Mouse (Mus musculus): ENCODE data around the gene Nhsl1.

- no peak for TF ChIP-seq USF1 (IDR thresholded peaks at IDR 0.05; ENCODE audit: low read depth)
- no peak for TF ChIP-seq CTCF (IDR thresholded peaks at IDR 0.05; ENCODE audit: control insufficient read depth, insufficient read depth, insufficient read length)
- TF ChIP-seq MAX (IDR thresholded peaks at IDR 0.05): no peak
- no peak for TF ChIP-seq CEBPB (IDR thresholded peaks at IDR 0.05; ENCODE audit: low read depth)
Measured at GRCm38 (mm10) chr10:18547381-18547780, 228.6 kb downstream of the Nhsl1 start.

All from C2C12 (cell line).